Mouse (Mus musculus) adrenal gland, adult 10 weeks (tissue): Measurements from ENCODE around the gene Mlst8. TPM values are rescaled to one million over a fixed set of nuclear protein-coding genes. Genes with fewer than 3 reads are reported as not detected.

Source experiments
- polyA plus RNA-seq: library from polyadenylated mRNA; stranded (reverse); fragments of 350-450 nt; fragmentation: Illumina TruSeq; extraction: RNeasy Lipid Tissue Mini Kit (QIAGEN cat#74804); gene quantifications from one replicate; pipeline ENCODE4 v1.2.3, GENCODE M21; 2014; ENCODE audit warnings: low read depth, low replicate concordance

The Mlst8 gene
- polyA plus RNA-seq = 5.9 TPM

GRCm38 (mm10) chr17:24478663-24479380 is at the start of gene Mlst8:
Mlst8 (minus strand) TSS chr17:24479078.

DNA sequence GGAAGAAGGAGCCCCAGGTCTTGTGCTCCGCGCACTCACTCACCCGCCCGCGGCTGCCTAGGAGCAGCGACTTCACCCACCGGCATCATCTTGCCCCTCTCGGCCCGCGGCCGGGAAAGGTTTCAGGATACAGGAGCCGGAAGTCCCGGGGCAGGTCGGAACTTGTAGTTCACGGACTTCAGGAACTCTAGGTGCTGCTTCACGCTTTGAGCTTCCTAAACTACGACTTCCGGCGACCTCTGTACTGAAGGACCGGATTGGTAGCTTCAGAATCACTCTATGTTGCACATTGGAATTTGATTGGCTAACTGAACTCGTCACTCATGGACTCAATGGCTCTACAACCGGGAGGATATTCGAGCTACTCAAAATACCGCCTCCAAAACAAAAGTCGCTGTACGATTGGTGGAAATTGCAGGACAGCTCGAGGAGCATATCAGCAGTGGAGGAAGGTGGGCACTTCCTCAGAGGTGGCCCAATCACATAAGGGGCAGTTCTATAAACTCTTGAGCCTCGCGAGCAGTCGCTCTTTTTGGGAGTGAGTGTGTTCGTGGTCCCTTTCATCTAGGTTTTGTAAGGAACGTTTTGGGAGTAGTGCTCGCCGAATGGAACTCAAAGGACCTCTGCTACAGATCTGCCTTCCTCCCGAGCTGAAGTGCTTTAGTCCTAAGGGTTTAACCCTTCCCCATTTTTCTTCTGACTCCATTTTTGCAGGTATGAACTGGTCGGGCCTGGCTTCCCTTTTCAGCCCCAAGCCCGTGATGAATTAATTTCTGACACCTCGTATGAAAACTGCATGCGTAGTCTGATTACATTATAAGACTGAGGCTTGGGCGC is 49.1 kb upstream of the Mlst8 start, which contains the start of gene Traf7:
Gene Traf7 (minus strand): TSS at position 216 of the 837 bp plus-strand sequence.

GRCm38 (mm10) chr17:24488186-24488661 is 9.3 kb upstream of the Mlst8 start, which contains the start of gene Caskin1:
Caskin1 (plus strand) TSS chr17:24488601.

GRCm38 (mm10) chr17:24473612-24474275 is 5.1 kb downstream of the Mlst8 start, which contains the start of gene Bricd5:
Bricd5 (plus strand) TSS chr17:24473884.

DNA sequence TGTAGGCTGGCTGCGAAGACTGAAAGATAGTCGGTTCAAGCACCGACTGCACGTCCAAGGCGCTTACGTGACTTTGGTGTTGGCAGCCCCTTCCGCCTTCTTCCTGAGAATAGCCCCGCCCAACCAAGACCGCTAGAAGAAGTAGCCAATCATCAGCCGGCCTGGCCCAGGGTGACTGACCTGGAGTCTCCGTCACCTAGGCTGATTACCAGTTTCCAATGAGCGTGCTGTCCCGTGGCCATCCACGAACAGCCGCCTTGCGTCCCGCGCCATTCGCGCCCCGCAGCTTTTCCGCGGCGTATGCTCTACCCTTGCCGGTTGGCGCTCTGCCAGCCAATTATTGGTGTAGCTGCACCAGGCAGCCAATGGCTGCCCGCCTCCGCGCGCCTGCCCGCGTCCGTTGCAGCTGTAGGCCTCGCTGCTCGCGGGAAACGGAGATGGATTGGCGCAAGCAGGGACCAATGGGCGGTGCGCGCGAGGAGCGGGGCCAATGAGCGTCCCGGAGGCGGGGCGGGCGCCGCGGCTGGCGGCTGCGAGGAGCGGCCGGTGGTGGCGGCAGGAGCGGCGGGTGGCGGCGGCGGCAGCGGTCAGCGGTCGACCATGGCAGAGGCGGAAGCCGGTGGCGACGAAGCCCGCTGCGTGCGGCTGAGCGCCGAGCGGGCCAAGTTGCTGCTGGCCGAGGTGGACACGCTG is 8.8 kb downstream of the Mlst8 start, which contains the start of the genes E4f1 and Pgp:
Gene E4f1 (minus strand): TSS at position 404 of the 693 bp plus-strand sequence.
Gene Pgp (plus strand): TSS at position 483 of the 693 bp plus-strand sequence.

GRCm38 (mm10) chr17:24442632-24443155 is 36.2 kb downstream of the Mlst8 start, which contains the start of gene Dnase1l2:
Dnase1l2 (minus strand) TSS chr17:24443105.

DNA sequence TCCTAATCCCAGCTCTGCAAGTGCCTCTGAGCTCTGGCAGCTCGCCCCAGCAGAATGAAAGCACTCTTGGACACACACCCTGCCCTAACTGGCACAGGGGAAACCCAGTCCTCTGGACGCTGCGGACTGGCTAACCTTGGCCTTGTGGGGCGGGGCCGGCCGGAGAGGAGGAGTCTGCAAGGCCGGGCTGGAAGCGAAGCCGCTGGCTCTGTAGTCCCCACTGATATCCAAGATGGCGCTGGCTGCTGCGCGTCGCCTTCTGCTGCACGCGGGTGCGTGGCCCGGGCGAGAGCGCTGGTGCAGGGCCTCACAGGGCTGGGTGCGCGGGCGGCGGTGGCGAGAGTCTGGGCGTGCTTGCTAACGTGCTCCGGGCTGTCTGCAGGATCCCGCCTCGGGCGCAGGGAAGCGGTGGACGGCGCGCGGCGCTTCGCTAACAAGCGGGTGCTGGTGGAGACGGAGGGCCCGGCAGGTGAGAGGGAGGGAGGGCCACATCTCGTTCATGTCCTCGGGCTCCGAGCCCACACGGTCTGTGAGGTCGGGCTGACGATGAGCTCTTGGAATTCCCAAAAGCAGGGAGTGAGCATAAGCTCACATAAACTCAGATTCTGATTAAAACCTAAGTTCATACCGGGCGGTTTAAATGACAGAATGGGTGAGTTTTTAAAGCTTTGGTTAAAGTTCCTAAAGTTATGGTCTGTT is 52.3 kb downstream of the Mlst8 start, which contains the start of gene Eci1:
Gene Eci1 (plus strand): TSS at position 171 of the 699 bp plus-strand sequence.

Other genes starting within 250 kb of the Mlst8 start
- 0.58 TPM for gene Ccnf, start 227.6 kb downstream of the Mlst8 start, polyA plus RNA-seq
- not detected for gene Abca17, start 128.0 kb downstream of the Mlst8 start, polyA plus RNA-seq
- 2.9 TPM for gene Abca3, start 127.1 kb downstream of the Mlst8 start, polyA plus RNA-seq
- 41.9 TPM for gene Rnps1, start 64.5 kb downstream of the Mlst8 start, polyA plus RNA-seq
- 42.5 TPM for gene Eci1, start 52.4 kb downstream of the Mlst8 start, polyA plus RNA-seq
- gene Dnase1l2, start 36.0 kb downstream of the Mlst8 start, polyA plus RNA-seq = not detected
- gene E4f1, start 8.8 kb downstream of the Mlst8 start, polyA plus RNA-seq = 0.52 TPM
- gene Pgp, start 8.7 kb downstream of the Mlst8 start, polyA plus RNA-seq = 79.8 TPM
- not detected for gene Bricd5, start 5.2 kb downstream of the Mlst8 start, polyA plus RNA-seq
- gene Caskin1, start 9.5 kb upstream of the Mlst8 start, polyA plus RNA-seq = 1.6 TPM
- gene Traf7, start 48.9 kb upstream of the Mlst8 start, polyA plus RNA-seq = 8.4 TPM
- not detected for gene Rab26, start 55.1 kb upstream of the Mlst8 start, polyA plus RNA-seq
- 10.1 TPM for gene Pkd1, start 70.8 kb upstream of the Mlst8 start, polyA plus RNA-seq
- gene Tsc2, start 153.6 kb upstream of the Mlst8 start, polyA plus RNA-seq = 16.9 TPM
- gene Nthl1, start 153.6 kb upstream of the Mlst8 start, polyA plus RNA-seq = 0.47 TPM
- gene Slc9a3r2, start 171.2 kb upstream of the Mlst8 start, polyA plus RNA-seq = 16.7 TPM
- gene Npw, start 179.4 kb upstream of the Mlst8 start, polyA plus RNA-seq = not detected
- 2.2 TPM for gene Zfp598, start 190.6 kb upstream of the Mlst8 start, polyA plus RNA-seq
- gene Syngr3, start 210.9 kb upstream of the Mlst8 start, polyA plus RNA-seq = 0.76 TPM
- 9.0 TPM for gene Gfer, start 217.1 kb upstream of the Mlst8 start, polyA plus RNA-seq
- gene Noxo1, start 217.2 kb upstream of the Mlst8 start, polyA plus RNA-seq = 0.87 TPM
- gene Tbl3, start 228.6 kb upstream of the Mlst8 start, polyA plus RNA-seq = not detected
- not detected for gene Rnf151, start 239.0 kb upstream of the Mlst8 start, polyA plus RNA-seq
- 403 TPM for gene Rps2, start 239.0 kb upstream of the Mlst8 start, polyA plus RNA-seq
- gene Ndufb10, start 245.4 kb upstream of the Mlst8 start, polyA plus RNA-seq = 88.7 TPM
- 0.64 TPM for gene Rpl3l, start 248.7 kb upstream of the Mlst8 start, polyA plus RNA-seq